Mouse (Mus musculus) limb, embryonic 10.5 days (tissue): ENCODE data around the gene Thap8. TPM values are rescaled to one million over a fixed set of nuclear protein-coding genes. Genes with fewer than 3 reads are reported as not detected.

Experiments used
- DNase-seq: peaks from one replicate; pipeline ENCODE4 v3.0.0-alpha.2; 2017; ENCODE audit warnings: low spot score
- H3K27ac ChIP-seq: fragments of 300-500 bp; sonication (generic); 2 replicates; pipeline ENCODE4 v1.5.1; 2016; ENCODE audit warnings: mild to moderate bottlenecking
- H3K27me3 ChIP-seq: fragments of 300-500 bp; sonication (generic); 2 replicates; pipeline ENCODE4 v1.6.1; 2016; ENCODE audit warnings: low read depth, mild to moderate bottlenecking; ENCODE audit not compliant: poor library complexity, severe bottlenecking
- H3K36me3 ChIP-seq: fragments of 300-500 bp; sonication (generic); 2 replicates; pipeline ENCODE4 v1.6.1; 2016; ENCODE audit warnings: mild to moderate bottlenecking, moderate library complexity
- H3K4me1 ChIP-seq: fragments of 300-500 bp; sonication (generic); 2 replicates; pipeline ENCODE4 v1.6.1; 2016
- H3K4me3 ChIP-seq: fragments of 300-500 bp; sonication (generic); 2 replicates; pipeline ENCODE4 v1.5.1; 2016; ENCODE audit warnings: mild to moderate bottlenecking, moderate library complexity
- H3K9me3 ChIP-seq: fragments of 300-500 bp; sonication (generic); replicated peaks from 2 replicates; pipeline ENCODE4 v1.6.1; 2016; ENCODE audit warnings: mild to moderate bottlenecking
- whole genome bisulfite sequencing: fragments of 180-500 bp; shearing (Covaris S2); methylation state at CpG from one replicate; pipeline ENCODE4 v1.1.7; 2016; 5-methylcytosine and 5-hydroxymethylcytosine counted together
- polyA plus RNA-seq: library from polyadenylated mRNA; unstranded; fragments of >200 nt; fragmentation: Nextera tagmentation; extraction: Ambion mirVana; gene quantifications from 2 replicates; pipeline ENCODE4 v1.2.1, GENCODE M21; 2016

Thap8 gene
- polyA plus RNA-seq, 1 experiment from 2014 or later = 0.25 TPM

- Histone ChIP-seq H3K9me3 (no peaks in the 10 kb centered on the region), H3K27ac (no peak overlapping the region), H3K4me3 (no peak overlapping the region), H3K4me1 (no peaks in the 10 kb centered on the region), H3K27me3 (no peaks in the 10 kb centered on the region), H3K36me3 (peaks cover 85% of the 10 kb centered on the region)
- no peak for DNase-seq
- WGBS = 90% methylated on average over 7 of the region's 7 CpGs
Observed at GRCm38 (mm10) chr7:30265935-30266334, 14.0 kb upstream of the Thap8 start.

GRCm38 (mm10) chr7:30266780-30267179, 13.1 kb upstream of the Thap8 start:
- Histone ChIP-seq H3K36me3 (peaks cover 85% of the 10 kb centered on the region), H3K9me3 (no peaks in the 10 kb centered on the region), H3K27ac (no peak overlapping the region), H3K4me1 (no peaks in the 10 kb centered on the region), H3K4me3 (no peak overlapping the region), H3K27me3 (no peaks in the 10 kb centered on the region)
- WGBS = 89% methylated on average over 3 of the region's 3 CpGs
- no peak for DNase-seq

- no peak overlapping the region for H3K27ac ChIP-seq
- no peaks in the 10 kb centered on the region for H3K27me3 ChIP-seq
- no peak for DNase-seq
- H3K9me3 ChIP-seq = no peaks in the 10 kb centered on the region
- 88% methylated on average over 4 of the region's 4 CpGs for WGBS
- H3K4me1 ChIP-seq = no peaks in the 10 kb centered on the region; the same call in 1 of the 2 replicates
- peaks cover 70% of the 10 kb centered on the region for H3K36me3 ChIP-seq
- H3K4me3 ChIP-seq = no peak overlapping the region
Observed at GRCm38 (mm10) chr7:30269641-30270040, 10.3 kb upstream of the Thap8 start.

GRCm38 (mm10) chr7:30274383-30274782, 5.5 kb upstream of the Thap8 start:
- H3K27ac ChIP-seq = no peak overlapping the region
- H3K27me3 ChIP-seq = no peaks in the 10 kb centered on the region
- WGBS = 68% methylated on average over 6 of the region's 6 CpGs
- peaks cover 28% of the 10 kb centered on the region for H3K36me3 ChIP-seq
- no peak for DNase-seq
- H3K4me3 ChIP-seq = no peak overlapping the region
- H3K9me3 ChIP-seq = no peaks in the 10 kb centered on the region
- H3K4me1 ChIP-seq = peaks cover 10% of the 10 kb centered on the region

- no peaks in the 10 kb centered on the region for H3K9me3 ChIP-seq
- no peak for DNase-seq
- peaks cover 22% of the 10 kb centered on the region for H3K4me1 ChIP-seq
- H3K4me3 ChIP-seq = peak overlapping the region; percentile 86; the same call in 1 of the 2 replicates
- H3K27me3 ChIP-seq = no peaks in the 10 kb centered on the region
- whole genome bisulfite sequencing = 62% methylated on average over 2 of the region's 2 CpGs
- H3K36me3 ChIP-seq = no peaks in the 10 kb centered on the region
- no peak overlapping the region for H3K27ac ChIP-seq
Observed at GRCm38 (mm10) chr7:30278911-30279310, 983 bp upstream of the Thap8 start.

GRCm38 (mm10) chr7:30279536-30279935, 358 bp upstream of the Thap8 start:
- WGBS = under 1% methylated on average over 6 of the region's 6 CpGs
- Histone ChIP-seq H3K27ac (peak overlapping the region; percentile 88), H3K4me1 (peaks cover 22% of the 10 kb centered on the region), H3K36me3 (no peaks in the 10 kb centered on the region), H3K4me3 (peak overlapping the region; percentile 86), H3K27me3 (no peaks in the 10 kb centered on the region), H3K9me3 (no peaks in the 10 kb centered on the region)
- DNase-seq = no peak

- H3K36me3 ChIP-seq = no peaks in the 10 kb centered on the region
- peak; percentile 80 for DNase-seq
- H3K27ac ChIP-seq = peak overlapping the region; percentile 88
- peak overlapping the region; percentile 86 for H3K4me3 ChIP-seq
- WGBS = under 1% methylated on average over 20 of the region's 20 CpGs
- no peaks in the 10 kb centered on the region for H3K9me3 ChIP-seq
- 0 out of 2 replicates have a peak, but pooled peaks cover 1% of the 10 kb centered on the region for H3K27me3 ChIP-seq
- H3K4me1 ChIP-seq = peaks cover 18% of the 10 kb centered on the region
Observed at GRCm38 (mm10) chr7:30280670-30281138, 810 bp downstream of the Thap8 start.

- no peak for DNase-seq
- no peaks in the 10 kb centered on the region for H3K36me3 ChIP-seq
- no peak overlapping the region for H3K4me3 ChIP-seq
- no peak overlapping the region for H3K27ac ChIP-seq
- no peaks in the 10 kb centered on the region for H3K9me3 ChIP-seq
- 78% methylated on average over 4 of the region's 4 CpGs for WGBS
- H3K4me1 ChIP-seq = peaks cover 18% of the 10 kb centered on the region
- 0 out of 2 replicates have a peak, but pooled peaks cover 5% of the 10 kb centered on the region for H3K27me3 ChIP-seq
Observed at GRCm38 (mm10) chr7:30281522-30281921, 1.6 kb downstream of the Thap8 start.

GRCm38 (mm10) chr7:30282740-30283139, 2.8 kb downstream of the Thap8 start:
- no peak overlapping the region for H3K27ac ChIP-seq
- no peaks in the 10 kb centered on the region for H3K9me3 ChIP-seq
- no peak overlapping the region for H3K4me3 ChIP-seq
- no peaks in the 10 kb centered on the region for H3K36me3 ChIP-seq
- DNase-seq = no peak
- H3K4me1 ChIP-seq = peaks cover 18% of the 10 kb centered on the region
- 0 out of 2 replicates have a peak, but pooled peaks cover 5% of the 10 kb centered on the region for H3K27me3 ChIP-seq
- 84% methylated on average over 7 of the region's 7 CpGs for WGBS

- DNase-seq = no peak
- H3K27ac ChIP-seq = no peak overlapping the region
- 71% methylated on average over 8 of the region's 8 CpGs for WGBS
Observed at GRCm38 (mm10) chr7:30286701-30287410, 7.0 kb downstream of the Thap8 start.

GRCm38 (mm10) chr7:30288046-30288445, 8.2 kb downstream of the Thap8 start:
- Histone ChIP-seq H3K4me1 (peaks cover 21% of the 10 kb centered on the region), H3K27ac (no peak overlapping the region), H3K27me3 (peaks cover 12% of the 10 kb centered on the region; the same call in 1 of the 2 replicates), H3K9me3 (no peaks in the 10 kb centered on the region), H3K4me3 (no peak overlapping the region), H3K36me3 (peaks cover 5% of the 10 kb centered on the region)
- no peak for DNase-seq
- WGBS = 71% methylated on average over 6 of the region's 6 CpGs

More at GRCm38 (mm10) chr7:30286701-30287410, 7.0 kb downstream of the Thap8 start:
- Histone ChIP-seq H3K4me1 (peaks cover 16% of the 10 kb centered on the region), H3K4me3 (no peak overlapping the region), H3K36me3 (no peaks in the 10 kb centered on the region), H3K27me3 (peaks cover 12% of the 10 kb centered on the region; the same call in 1 of the 2 replicates), H3K9me3 (no peaks in the 10 kb centered on the region)

GRCm38 (mm10) chr7:30289071-30289713, 9.3 kb downstream of the Thap8 start:
- H3K4me1 ChIP-seq = peaks cover 21% of the 10 kb centered on the region
- DNase-seq = no peak
- 0 out of 2 replicates have a peak overlapping the region, but pooled peaks have one; percentile 6 for H3K4me3 ChIP-seq
- H3K27me3 ChIP-seq = peaks cover 12% of the 10 kb centered on the region; the same call in 1 of the 2 replicates
- peaks cover 15% of the 10 kb centered on the region for H3K36me3 ChIP-seq
- peak overlapping the region; percentile 61 for H3K27ac ChIP-seq
- 71% methylated on average over 7 of the region's 7 CpGs for WGBS
- no peaks in the 10 kb centered on the region for H3K9me3 ChIP-seq
